Mouse (Mus musculus): ENCODE data around the gene Tmprss11e. TPM values are rescaled to one million over a fixed set of nuclear protein-coding genes. Genes with fewer than 3 reads are reported as not detected.

The Tmprss11e gene
- not detected for polyA plus RNA-seq (2014; fragmentation: Illumina TruSeq; extraction: RNeasy Lipid Tissue Mini Kit (QIAGEN cat#74804); ENCODE audit: low replicate concordance)

GRCm38 (mm10) chr5:86745715-86746114, at the start of gene Tmprss11e:
Gene Tmprss11e, minus strand, starts transcription at chr5:86745815.

GRCm38 (mm10) chr5:86676262-86676661, 69.4 kb downstream of the Tmprss11e start, which contains the start of gene Tmprss11b:
Gene Tmprss11b, minus strand, starts transcription at chr5:86676362.

Other genes starting within 250 kb of the Tmprss11e start
- not detected for gene Tmprss11g, start 227.2 kb downstream of the Tmprss11e start, polyA plus RNA-seq (2014; fragmentation: Illumina TruSeq; extraction: RNeasy Lipid Tissue Mini Kit (QIAGEN cat#74804); ENCODE audit: low replicate concordance)
- gene Tmprss11f, start 113.4 kb downstream of the Tmprss11e start, polyA plus RNA-seq (2014; fragmentation: Illumina TruSeq; extraction: RNeasy Lipid Tissue Mini Kit (QIAGEN cat#74804); ENCODE audit: low replicate concordance), result not detected
- gene Tmprss11b, start 69.5 kb downstream of the Tmprss11e start, polyA plus RNA-seq (2014; fragmentation: Illumina TruSeq; extraction: RNeasy Lipid Tissue Mini Kit (QIAGEN cat#74804); ENCODE audit: low replicate concordance), result not detected
- gene Ythdc1, start 58.4 kb upstream of the Tmprss11e start, polyA plus RNA-seq (2014; fragmentation: Illumina TruSeq; extraction: RNeasy Lipid Tissue Mini Kit (QIAGEN cat#74804); ENCODE audit: low replicate concordance), result 213 TPM
- gene Ugt2b34, start 161.1 kb upstream of the Tmprss11e start, polyA plus RNA-seq (2014; fragmentation: Illumina TruSeq; extraction: RNeasy Lipid Tissue Mini Kit (QIAGEN cat#74804); ENCODE audit: low replicate concordance), result 3,306 TPM
- 0.89 TPM for gene Ugt2b1, start 180.7 kb upstream of the Tmprss11e start, polyA plus RNA-seq (2014; fragmentation: Illumina TruSeq; extraction: RNeasy Lipid Tissue Mini Kit (QIAGEN cat#74804); ENCODE audit: low replicate concordance)

All from small intestine, adult 10 weeks (tissue).